Mouse (Mus musculus): ENCODE measurements around the gene Inpp5d.

DNA sequence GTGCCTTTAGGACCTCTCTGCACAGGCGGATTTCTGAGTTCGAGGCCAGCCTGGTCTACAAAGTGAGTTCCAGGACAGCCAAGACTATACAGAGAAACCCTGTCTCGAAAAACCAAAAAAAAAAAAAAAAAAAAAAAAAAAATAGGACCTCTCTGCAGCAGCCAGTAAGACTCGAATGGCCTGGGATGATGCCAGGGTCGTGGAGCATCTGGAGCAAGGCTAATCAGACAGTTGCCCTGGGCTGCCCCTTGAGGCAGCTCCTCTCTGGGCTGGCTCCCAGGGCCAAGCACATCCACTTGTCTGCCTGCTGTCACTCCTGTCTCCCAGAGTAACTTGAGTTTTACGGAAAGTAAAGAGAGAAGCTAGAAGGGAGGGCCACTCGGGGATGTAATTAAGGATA, 24.9 kb downstream of the Inpp5d start:
- TF ChIP-seq CTCF (IDR thresholded peaks at IDR 0.05; ENCODE audit: insufficient read depth, low read length) (no peak), POLR2A (IDR thresholded peaks at IDR 0.05; ENCODE audit: borderline replicate concordance, extremely low read depth, low read depth, low read length) (no peak)
